Mouse (Mus musculus): ENCODE results near the gene Ddo.

DNA sequence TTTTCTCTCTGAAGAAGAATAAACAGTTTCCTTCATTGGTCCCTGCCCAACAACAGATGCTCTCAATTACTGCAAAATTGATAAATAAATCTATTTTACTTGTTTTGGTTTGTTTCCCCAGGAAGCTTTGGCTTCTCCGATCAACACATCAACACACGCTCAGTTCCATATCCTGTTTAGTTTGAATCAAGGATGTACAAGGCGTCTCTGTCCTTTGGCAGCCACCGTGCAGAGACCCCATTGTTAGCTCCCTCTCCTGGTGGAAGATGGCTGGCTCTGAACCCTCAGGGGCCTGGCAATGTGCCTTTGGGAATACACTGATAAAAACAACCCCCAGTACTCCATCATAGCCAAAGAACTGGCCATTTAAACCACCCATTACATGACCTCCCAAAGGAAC lies 95.3 kb downstream of the Ddo start:
- no peak for TF ChIP-seq CTCF (IDR thresholded peaks at IDR 0.05; ENCODE audit: borderline replicate concordance, insufficient read depth, low read depth, low read length)
- no peak for TF ChIP-seq POLR2A (IDR thresholded peaks at IDR 0.05; ENCODE audit: borderline replicate concordance, insufficient read depth, low read length)

All from cerebellum, adult 2 months (tissue).